Mouse (Mus musculus) NIH3T3 (cell line): ENCODE data around the gene Eprs.

Experiments used
- DNase-seq: peaks from one replicate; pipeline ENCODE4 v3.0.0-alpha.2; 2012; ENCODE audit warnings: low read depth

Gene Eprs

DNA sequence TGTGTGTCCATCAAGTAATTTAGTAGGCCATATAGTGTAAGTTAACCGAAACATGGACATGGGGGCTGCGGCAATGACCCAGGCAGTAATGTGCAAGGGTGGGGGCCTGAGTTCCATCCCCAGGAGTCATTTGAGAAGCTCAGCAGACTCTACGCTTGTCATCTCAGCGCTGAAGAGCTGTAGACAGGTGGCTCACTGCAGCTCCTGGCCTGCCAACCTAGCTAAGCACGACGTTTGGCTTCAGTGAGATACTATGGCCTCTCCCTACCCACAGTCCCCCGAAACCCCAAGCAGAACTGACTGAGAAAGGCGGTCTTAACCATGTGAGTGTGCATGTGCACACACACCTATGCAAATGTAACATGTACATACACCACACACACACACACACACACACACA, 88.2 kb downstream of the Eprs start:
- DNase-seq, result no peak

- no peak for DNase-seq
Observed at GRCm38 (mm10) chr1:185451495-185451894, 88.7 kb downstream of the Eprs start.

GRCm38 (mm10) chr1:185452461-185452860, 89.6 kb downstream of the Eprs start:
- DNase-seq, result no peak

DNA sequence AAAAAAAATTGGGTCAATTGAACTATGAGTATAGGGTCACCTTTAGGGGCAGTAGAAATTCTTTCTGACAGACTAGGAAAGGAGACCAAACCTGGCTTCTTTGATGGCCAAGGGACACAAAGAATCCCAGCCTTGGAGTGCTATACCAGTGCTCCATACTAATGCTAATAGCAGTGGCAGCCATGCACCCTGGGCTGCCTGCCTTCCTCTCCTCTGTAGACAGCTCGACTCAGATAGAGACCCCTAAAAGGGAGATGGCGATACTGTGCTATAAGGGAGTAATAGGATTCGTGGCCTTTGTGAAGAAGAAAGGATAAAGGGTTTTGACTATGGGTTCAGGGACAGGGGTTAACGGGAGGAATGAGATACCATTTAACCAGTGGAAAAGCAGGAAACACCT, 91.3 kb downstream of the Eprs start:
- DNase-seq, result no peak

- DNase-seq, result no peak
Observed at GRCm38 (mm10) chr1:185454575-185454954, 91.7 kb downstream of the Eprs start, which contains the start of gene Slc30a10. Slc30a10 (plus strand) TSS chr1:185454848.

DNA sequence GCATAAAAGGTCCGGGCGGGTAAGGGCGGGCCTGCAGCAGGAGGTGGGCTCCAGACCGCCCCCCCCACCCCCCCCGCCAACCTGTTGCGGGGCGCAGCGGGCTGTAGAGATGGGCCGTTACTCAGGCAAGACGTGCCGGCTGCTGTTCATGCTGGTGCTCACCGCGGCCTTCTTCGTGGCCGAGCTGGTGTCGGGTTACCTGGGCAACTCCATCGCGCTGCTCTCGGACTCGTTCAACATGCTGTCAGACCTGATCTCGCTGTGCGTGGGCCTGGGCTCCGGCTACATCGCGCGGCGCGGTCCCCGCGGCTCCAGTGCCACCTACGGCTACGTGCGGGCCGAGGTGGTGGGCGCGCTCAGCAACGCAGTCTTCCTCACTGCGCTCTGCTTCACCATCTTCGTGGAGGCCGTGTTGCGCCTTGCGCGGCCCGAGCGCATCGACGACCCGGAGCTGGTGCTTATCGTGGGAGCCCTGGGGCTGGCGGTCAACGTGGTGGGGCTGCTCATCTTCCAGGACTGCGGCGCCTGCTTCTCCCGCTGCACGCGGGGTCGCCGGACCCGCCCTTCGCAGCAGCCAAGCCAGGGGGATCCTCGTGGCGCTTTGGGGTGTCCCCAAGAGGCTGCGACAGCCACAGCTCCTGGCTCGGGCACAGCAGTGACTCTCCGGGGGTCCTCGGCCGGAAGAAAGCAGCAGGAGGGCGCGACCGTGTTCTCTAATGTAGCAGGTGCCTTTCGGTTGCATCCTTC, 92.3 kb downstream of the Eprs start:
- no peak for DNase-seq

- no peak for DNase-seq
Observed at GRCm38 (mm10) chr1:185456327-185456726, 93.5 kb downstream of the Eprs start.

DNA sequence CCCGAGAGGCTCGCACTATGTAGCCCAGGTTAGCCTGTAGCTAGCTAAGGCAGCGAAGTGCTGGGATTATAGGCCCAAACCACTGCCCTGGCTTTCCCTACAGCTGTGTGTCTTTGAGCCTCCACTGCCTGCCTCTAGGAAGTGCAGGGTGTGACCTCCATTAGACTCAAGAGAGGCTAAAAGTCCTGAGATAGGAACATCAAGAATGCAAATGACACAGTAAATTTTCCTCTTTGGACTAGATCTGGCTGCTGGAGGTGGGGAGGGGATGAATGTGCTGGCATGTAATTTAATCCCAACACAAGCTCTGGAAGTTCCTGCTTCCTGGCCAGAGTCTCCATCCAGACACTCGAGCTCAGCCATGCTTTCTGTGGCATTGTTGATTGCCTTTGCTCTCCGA, 97.3 kb downstream of the Eprs start:
- DNase-seq, result no peak

DNA sequence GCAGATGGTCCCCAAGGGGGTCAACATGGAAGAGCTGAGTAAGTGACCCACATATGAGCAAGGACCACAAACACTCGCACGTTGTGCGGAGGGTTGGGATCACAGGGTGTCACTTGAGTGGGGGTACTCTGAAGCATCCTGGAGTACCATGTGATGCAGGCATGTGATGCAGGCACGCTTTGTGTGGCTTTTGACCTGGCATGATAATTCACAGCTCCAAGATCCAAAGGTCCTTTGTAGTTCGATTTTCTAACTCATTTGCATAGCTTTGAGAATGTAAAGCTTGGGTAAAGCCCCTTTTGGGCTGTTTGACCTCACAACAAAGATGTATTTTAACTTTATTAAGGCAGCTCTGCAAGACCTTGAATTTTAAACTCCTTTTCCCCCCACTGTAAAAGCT, 100.0 kb downstream of the Eprs start:
- no peak for DNase-seq

GRCm38 (mm10) chr1:185469551-185470021, 106.7 kb downstream of the Eprs start:
- no peak for DNase-seq

DNA sequence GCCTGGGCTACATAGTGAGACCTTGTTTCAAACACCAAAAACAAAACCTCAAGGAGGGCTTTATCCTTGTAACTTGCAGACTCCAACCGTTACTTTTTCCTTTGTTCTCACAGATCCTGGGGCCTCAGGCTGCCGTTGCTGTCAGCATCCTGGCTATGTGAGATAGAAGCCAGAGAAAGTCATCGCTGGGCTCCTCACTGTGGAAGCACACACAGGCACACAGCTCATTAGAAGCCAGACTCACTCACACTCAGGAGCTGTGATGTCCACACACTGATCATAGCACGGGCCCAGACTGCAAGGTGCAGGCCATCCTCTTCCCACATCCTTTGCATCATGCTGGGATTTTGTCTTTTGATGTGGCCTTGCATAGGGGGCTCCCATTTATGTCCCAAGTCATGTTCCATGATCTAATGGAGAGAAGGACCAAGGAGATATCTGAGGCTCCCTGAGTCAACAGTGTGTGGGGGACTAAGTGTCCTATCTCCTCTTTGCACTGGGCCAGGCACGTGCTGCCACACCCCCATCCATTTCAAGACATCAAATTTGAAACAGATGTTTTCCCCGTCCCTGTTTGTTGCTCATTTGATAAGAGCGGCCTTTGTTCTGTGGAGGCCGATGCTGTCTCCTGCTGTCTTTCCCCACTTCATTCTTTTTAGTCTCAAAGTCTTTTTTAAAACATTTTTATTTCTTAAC, 109.3 kb downstream of the Eprs start:
- DNase-seq, result no peak

DNA sequence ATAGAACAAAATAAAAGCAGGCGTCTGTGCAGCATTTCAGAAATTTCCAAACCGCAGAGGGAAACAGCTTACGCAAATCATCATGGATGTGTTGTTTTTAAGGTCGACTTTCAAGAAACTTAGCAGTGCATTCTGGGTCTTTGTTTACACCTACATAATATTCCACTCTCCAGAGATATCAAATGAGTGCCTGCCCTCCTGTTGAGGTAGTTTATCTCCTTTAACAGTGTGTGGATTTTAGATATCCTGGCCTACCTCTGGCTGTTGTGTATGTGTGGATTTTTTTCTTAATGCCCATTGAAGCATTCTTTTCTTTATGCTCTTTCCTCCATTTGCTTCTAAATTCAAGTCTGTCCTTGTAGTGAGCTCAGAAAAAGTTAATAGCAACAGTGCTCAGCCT, 109.9 kb downstream of the Eprs start:
- no peak for DNase-seq

GRCm38 (mm10) chr1:185473437-185473836, 110.6 kb downstream of the Eprs start:
- no peak for DNase-seq
